Mouse (Mus musculus) forelimb bud, embryonic 11.5 days (tissue): ENCODE measurements around the gene Edf1.

Experiments
- DNase-seq: peaks from one replicate; pipeline ENCODE4 v3.0.0-alpha.2; 2012; ENCODE audit warnings: low read depth, low spot score

The Edf1 gene

GRCm38 (mm10) chr2:25582466-25583119 is 24.9 kb downstream of the Edf1 start:
- no peak for DNase-seq

GRCm38 (mm10) chr2:25583120-25583481 is 25.5 kb downstream of the Edf1 start:
- DNase-seq: no peak

DNA sequence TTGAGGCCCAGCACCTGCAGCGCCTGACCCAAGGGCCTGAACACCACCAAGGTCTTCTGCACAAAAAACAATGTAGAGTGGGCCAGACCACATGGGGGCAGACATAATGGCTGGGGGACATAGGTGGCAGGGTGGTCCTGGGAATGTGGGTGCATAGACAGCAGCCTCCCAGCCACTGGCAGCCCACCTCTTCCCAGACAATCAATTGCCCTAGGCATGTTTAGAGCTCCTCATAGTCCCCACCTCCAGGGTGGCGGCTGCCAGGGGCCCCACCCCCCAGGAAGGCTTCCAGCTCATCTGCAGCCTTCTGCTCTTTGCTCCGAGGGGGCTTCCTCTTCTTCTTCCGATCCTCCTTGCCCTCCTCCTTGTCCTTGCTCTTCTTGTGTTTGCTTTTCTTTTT is 25.9 kb downstream of the Edf1 start:
- no peak for DNase-seq

GRCm38 (mm10) chr2:25584152-25584551 is 26.5 kb downstream of the Edf1 start:
- no peak for DNase-seq

- DNase-seq: no peak
Observed at GRCm38 (mm10) chr2:25584856-25585255, 27.2 kb downstream of the Edf1 start.

DNA sequence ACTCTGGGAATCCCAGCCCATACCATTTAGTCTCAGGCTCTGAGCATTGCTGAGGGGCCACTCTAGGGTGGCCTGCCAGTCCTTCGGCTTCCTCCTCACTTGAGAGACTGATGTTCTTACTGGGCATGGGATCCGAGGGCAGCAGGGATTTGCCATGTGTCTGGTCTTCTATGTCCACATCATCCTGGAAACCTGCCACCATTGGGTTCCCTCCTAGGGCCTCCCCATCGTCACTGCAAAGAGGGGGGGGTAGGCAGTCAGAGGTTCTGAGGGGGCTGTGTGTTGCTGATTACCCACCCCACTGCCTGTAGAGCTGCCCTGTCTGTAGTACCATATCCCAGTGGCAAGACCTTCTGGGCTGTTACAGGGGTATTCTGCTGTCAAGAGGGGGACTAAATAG is 28.0 kb downstream of the Edf1 start:
- no peak for DNase-seq

GRCm38 (mm10) chr2:25587290-25587689 is 29.6 kb downstream of the Edf1 start:
- no peak for DNase-seq

DNA sequence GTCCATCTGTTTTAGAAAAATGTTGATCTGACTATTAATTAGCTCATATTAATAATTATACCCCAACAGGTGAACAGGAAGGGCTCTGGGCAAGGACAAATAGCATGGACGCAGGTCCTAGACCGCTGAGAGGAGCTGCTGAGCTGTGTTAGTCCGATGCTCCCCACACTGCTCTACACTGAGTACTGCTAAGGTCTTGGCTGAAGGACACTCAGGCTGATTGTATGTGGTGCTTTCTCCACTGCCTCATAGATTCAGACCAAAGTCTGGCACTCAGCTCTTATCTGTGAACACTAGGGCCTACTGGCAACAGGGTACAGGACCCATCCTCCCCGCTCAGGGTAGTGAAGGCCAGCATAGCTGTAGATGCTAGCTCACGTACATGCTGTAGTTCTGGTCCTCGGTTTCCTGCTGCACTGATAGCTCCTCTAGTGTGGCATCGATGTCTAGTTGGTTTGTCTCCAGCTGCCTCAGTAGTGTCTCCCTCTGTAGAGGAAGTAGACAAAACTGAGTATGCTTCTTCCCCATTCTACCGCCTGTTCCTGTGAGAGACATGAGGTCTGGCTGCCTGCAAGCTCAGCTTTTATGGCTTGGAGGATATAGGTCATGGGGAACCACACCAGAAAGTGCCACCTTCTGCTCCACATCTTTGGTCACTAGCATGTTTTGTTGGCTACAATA is 30.7 kb downstream of the Edf1 start:
- DNase-seq: no peak

DNA sequence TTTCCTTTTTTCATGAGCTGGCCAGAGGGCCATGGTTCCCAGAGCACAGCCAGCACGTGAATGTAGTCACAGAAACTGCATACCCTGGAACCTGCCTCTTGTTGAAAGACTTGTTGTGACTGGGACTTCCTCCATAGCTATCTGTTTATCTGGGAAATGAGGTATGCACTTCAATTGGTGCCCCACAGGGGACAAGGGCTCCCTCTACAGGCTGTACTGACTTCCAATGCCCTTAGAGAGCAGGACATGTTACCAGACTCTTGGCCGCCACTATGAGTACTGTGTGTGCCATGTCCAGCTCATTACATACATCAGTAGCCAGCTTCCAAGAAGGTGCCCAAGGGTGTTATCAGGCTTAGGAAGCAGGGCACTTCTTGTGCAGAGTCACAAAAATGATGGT is 34.2 kb downstream of the Edf1 start:
- DNase-seq: no peak

DNA sequence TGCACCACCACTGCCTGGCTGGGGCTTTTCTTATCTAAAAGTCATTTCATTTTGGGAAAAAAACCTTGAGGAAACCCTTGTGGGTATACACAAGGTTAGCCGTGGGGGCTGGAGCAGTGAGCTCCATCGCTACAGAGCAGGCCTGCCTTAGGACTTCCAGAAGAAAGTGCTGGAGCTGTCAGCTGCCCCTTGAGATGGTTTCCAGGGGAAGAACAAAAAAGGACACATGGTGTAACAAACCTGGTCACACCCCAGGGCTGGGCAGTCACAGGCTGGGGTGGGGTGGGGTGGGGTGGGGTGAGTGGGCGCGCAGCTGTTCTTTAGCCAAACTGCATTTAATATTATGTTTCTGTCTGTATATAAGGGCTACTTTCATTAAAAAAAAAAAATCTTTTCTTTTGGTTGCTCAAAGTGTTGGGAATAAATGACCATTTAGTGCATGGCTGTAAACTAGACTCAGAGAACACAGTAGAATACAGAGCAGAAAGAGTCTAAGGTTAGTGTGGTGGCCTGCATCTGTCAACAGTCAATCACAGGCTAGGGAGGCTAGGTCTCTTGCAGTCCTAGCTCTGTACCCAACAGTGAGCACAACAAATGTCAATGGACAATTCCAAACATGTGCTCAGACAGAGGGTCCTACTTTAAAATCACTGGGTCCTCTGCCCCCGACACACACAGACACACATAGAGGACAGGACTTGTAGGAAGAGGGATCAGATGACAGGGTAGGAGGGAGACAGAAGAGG is 39.3 kb downstream of the Edf1 start:
- DNase-seq: no peak

GRCm38 (mm10) chr2:25598749-25599148 is 41.1 kb downstream of the Edf1 start:
- DNase-seq: no peak

- DNase-seq: no peak
Observed at GRCm38 (mm10) chr2:25600037-25600436, 42.4 kb downstream of the Edf1 start.

GRCm38 (mm10) chr2:25602526-25602925 is 44.9 kb downstream of the Edf1 start:
- DNase-seq: no peak

DNA sequence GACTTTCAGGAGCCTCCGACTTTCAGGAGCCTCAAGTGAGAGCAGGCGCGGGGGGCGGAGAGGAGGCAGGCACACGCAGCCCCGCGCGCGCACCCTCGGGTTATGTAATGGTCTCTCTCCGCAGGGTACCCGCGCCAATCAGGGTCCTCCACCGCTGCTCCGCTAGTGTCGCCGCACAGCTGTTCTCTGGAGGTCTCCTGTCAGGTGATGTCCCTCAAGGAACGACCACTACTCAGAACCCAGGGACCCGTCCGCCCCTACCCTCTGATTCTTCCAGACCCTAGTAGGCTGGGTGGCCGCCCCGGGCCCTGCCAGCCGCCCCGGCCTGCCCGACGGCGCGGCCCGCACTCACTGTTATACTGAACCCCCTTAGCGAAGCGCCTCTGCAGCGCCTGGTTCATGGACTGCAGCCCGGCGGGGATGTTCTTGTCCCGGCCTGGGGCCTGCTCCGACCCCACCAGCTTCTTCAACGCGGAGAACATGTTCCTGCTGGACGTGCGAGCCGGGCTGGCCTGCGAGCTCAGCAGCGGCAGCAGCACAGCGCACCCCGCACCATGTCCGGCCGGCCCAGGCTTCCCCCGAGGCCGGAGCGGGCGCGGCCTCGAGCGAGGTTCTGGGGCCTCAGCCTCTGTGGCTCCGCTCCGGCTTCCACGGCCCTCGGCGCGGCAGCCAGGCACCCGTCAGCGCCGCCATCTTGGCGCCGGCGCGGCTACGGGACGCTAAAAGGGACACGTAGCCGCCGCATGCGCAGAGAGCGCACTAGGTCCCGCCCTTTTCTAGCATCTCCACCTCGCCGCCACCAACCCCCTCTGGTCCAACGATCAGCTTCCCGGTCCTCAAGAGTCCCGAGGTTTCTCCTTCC is 50.3 kb downstream of the Edf1 start, which contains the start of gene Rabl6:
TSS of gene Rabl6 (minus strand) at position 761 of the 862 bp plus-strand sequence.
- peak; percentile 91 for DNase-seq

DNA sequence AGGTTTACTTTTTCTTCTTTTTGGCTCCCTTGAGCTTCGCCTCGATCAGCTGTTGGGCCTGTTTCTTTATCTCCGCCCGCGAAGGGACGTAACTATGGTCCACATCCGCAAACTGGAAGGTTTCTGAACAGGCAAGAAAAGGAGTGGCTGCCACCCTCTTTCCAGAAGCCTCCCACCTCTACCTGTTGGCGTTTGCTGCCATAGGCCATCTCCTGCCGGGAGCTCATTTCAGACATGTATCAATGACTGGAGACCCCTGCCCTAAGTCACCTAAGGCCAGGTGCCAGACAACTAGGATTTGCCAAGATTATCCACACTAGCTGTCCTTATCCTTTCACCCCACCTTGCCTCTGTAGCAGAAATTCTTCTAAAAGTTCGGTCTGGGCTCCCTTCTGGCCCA is 51.0 kb downstream of the Edf1 start:
- no peak for DNase-seq
